Mouse (Mus musculus): ENCODE results near the gene 1700019N19Rik. TPM values are rescaled to one million over a fixed set of nuclear protein-coding genes. Genes with fewer than 3 reads are reported as not detected.

The 1700019N19Rik gene
- total and polyA plus RNA-seq, 2 experiments = not detected

- Histone ChIP-seq H3K36me3 (ENCODE audit: control insufficient read depth, insufficient read depth, low read length) (no peaks in the 10 kb centered on the region), H3K27me3 (ENCODE audit: control insufficient read depth, insufficient read depth, low read length) (no peaks in the 10 kb centered on the region), H3K4me1 (ENCODE audit: control insufficient read depth, insufficient read depth, low read length) (no peaks in the 10 kb centered on the region), H3K9ac (ENCODE audit: low read depth, low read length) (no peak overlapping the region), H3K27ac (replicated peaks; ENCODE audit: insufficient read depth, low read depth, low read length) (no peak overlapping the region), H3K4me3 (ENCODE audit: insufficient read depth, low read depth, low read length) (no peak overlapping the region), H3K79me2 (ENCODE audit: control insufficient read depth, insufficient read depth, low read length) (no peaks in the 10 kb centered on the region)
- no peak for DNase-seq (ENCODE audit: extremely low read depth, low read depth, low spot score)
- WGBS = 81% methylated on average over 2 of the region's 2 CpGs
- TF ChIP-seq CTCF (IDR thresholded peaks at IDR 0.05; ENCODE audit: low read depth, low read length) = no peak
These were observed 43.4 kb downstream of the 1700019N19Rik start for GRCm38 (mm10) chr19:58750822-58751221.

- H3K27me3 ChIP-seq (ENCODE audit: control insufficient read depth, insufficient read depth, low read length) = no peaks in the 10 kb centered on the region
- no peaks in the 10 kb centered on the region for H3K36me3 ChIP-seq (ENCODE audit: control insufficient read depth, insufficient read depth, low read length)
- DNase-seq (ENCODE audit: extremely low read depth, low read depth, low spot score) = no peak
- 82% methylated on average over 9 of the region's 9 CpGs for WGBS
- no peak for TF ChIP-seq CTCF (IDR thresholded peaks at IDR 0.05; ENCODE audit: low read depth, low read length)
- TF ChIP-seq POLR2A (IDR thresholded peaks at IDR 0.05; ENCODE audit: extremely low read depth, insufficient read depth, low read length) = no peak
- no peaks in the 10 kb centered on the region for H3K4me1 ChIP-seq (ENCODE audit: control insufficient read depth, insufficient read depth, low read length)
- H3K79me2 ChIP-seq (ENCODE audit: control insufficient read depth, insufficient read depth, low read length) = no peaks in the 10 kb centered on the region
- H3K4me3 ChIP-seq (ENCODE audit: insufficient read depth, low read depth, low read length) = no peak overlapping the region
- H3K27ac ChIP-seq (replicated peaks; ENCODE audit: insufficient read depth, low read depth, low read length) = no peak overlapping the region
- no peak overlapping the region for H3K9ac ChIP-seq (ENCODE audit: low read depth, low read length)
These were observed 46.7 kb downstream of the 1700019N19Rik start for GRCm38 (mm10) chr19:58747498-58748000.

GRCm38 (mm10) chr19:58743736-58744135, 50.5 kb downstream of the 1700019N19Rik start:
- no peaks in the 10 kb centered on the region for H3K36me3 ChIP-seq (ENCODE audit: control insufficient read depth, insufficient read depth, low read length)
- TF ChIP-seq POLR2A (IDR thresholded peaks at IDR 0.05; ENCODE audit: extremely low read depth, insufficient read depth, low read length) (no peak), CTCF (IDR thresholded peaks at IDR 0.05; ENCODE audit: low read depth, low read length) (no peak)
- H3K27ac ChIP-seq (replicated peaks; ENCODE audit: insufficient read depth, low read depth, low read length) = no peak overlapping the region
- H3K9ac ChIP-seq (ENCODE audit: low read depth, low read length) = no peak overlapping the region
- H3K4me3 ChIP-seq (ENCODE audit: insufficient read depth, low read depth, low read length) = no peak overlapping the region
- WGBS = 79% methylated on average over 4 of the region's 4 CpGs
- H3K79me2 ChIP-seq (ENCODE audit: control insufficient read depth, insufficient read depth, low read length) = no peaks in the 10 kb centered on the region
- DNase-seq (ENCODE audit: extremely low read depth, low read depth, low spot score) = no peak
- no peaks in the 10 kb centered on the region for H3K4me1 ChIP-seq (ENCODE audit: control insufficient read depth, insufficient read depth, low read length)
- no peaks in the 10 kb centered on the region for H3K27me3 ChIP-seq (ENCODE audit: control insufficient read depth, insufficient read depth, low read length)

DNA sequence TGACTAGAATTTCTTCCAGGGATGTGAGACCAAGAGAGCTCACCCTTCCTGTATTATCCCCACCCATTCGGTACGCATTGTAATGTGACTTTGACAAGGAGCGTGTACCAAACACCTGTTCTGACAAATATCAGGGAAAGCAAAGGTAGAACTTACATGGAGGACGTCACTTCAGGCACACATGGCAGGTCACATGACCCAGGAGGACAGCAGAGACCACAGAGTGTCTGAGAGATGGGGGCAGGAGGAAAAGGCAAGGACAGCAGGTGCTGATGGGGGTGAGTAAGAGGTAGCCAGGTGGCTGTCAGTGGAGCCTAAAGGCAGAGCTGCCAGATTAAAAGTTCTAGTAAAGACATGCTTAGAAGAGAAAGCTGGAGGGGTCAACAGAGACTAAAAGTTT, 51.5 kb downstream of the 1700019N19Rik start:
- no peak for DNase-seq (ENCODE audit: extremely low read depth, low read depth, low spot score)
- Histone ChIP-seq H3K4me3 (ENCODE audit: insufficient read depth, low read depth, low read length) (no peak overlapping the region), H3K27ac (replicated peaks; ENCODE audit: insufficient read depth, low read depth, low read length) (no peak overlapping the region), H3K9ac (ENCODE audit: low read depth, low read length) (no peak overlapping the region), H3K27me3 (ENCODE audit: control insufficient read depth, insufficient read depth, low read length) (no peaks in the 10 kb centered on the region), H3K4me1 (ENCODE audit: control insufficient read depth, insufficient read depth, low read length) (peaks cover 2% of the 10 kb centered on the region; the same call in 1 of the 2 replicates), H3K36me3 (ENCODE audit: control insufficient read depth, insufficient read depth, low read length) (no peaks in the 10 kb centered on the region), H3K79me2 (ENCODE audit: control insufficient read depth, insufficient read depth, low read length) (no peaks in the 10 kb centered on the region)
- TF ChIP-seq POLR2A (IDR thresholded peaks at IDR 0.05; ENCODE audit: extremely low read depth, insufficient read depth, low read length) (no peak), CTCF (IDR thresholded peaks at IDR 0.05; ENCODE audit: low read depth, low read length) (no peak)
- WGBS = 89% methylated on average over 4 of the region's 4 CpGs

GRCm38 (mm10) chr19:58741036-58741435, 53.2 kb downstream of the 1700019N19Rik start:
- Histone ChIP-seq H3K27ac (replicated peaks; ENCODE audit: insufficient read depth, low read depth, low read length) (no peak overlapping the region), H3K4me3 (ENCODE audit: insufficient read depth, low read depth, low read length) (no peak overlapping the region), H3K27me3 (ENCODE audit: control insufficient read depth, insufficient read depth, low read length) (no peaks in the 10 kb centered on the region), H3K36me3 (ENCODE audit: control insufficient read depth, insufficient read depth, low read length) (no peaks in the 10 kb centered on the region), H3K4me1 (ENCODE audit: control insufficient read depth, insufficient read depth, low read length) (peaks cover 2% of the 10 kb centered on the region; the same call in 1 of the 2 replicates), H3K79me2 (ENCODE audit: control insufficient read depth, insufficient read depth, low read length) (no peaks in the 10 kb centered on the region), H3K9ac (ENCODE audit: low read depth, low read length) (no peak overlapping the region)
- 83% methylated on average over 6 of the region's 6 CpGs for WGBS
- TF ChIP-seq POLR2A (IDR thresholded peaks at IDR 0.05; ENCODE audit: extremely low read depth, insufficient read depth, low read length) (no peak), CTCF (IDR thresholded peaks at IDR 0.05; ENCODE audit: low read depth, low read length) (no peak)
- DNase-seq (ENCODE audit: extremely low read depth, low read depth, low spot score) = no peak

- TF ChIP-seq CTCF (IDR thresholded peaks at IDR 0.05; ENCODE audit: low read depth, low read length) = no peak
- no peak for TF ChIP-seq POLR2A (IDR thresholded peaks at IDR 0.05; ENCODE audit: extremely low read depth, insufficient read depth, low read length)
- no peak overlapping the region for H3K27ac ChIP-seq (replicated peaks; ENCODE audit: insufficient read depth, low read depth, low read length)
- H3K79me2 ChIP-seq (ENCODE audit: control insufficient read depth, insufficient read depth, low read length) = no peaks in the 10 kb centered on the region
- peak; percentile 60 for DNase-seq (ENCODE audit: extremely low read depth, low read depth, low spot score)
- WGBS = 40% methylated on average over 4 of the region's 4 CpGs
- H3K4me1 ChIP-seq (ENCODE audit: control insufficient read depth, insufficient read depth, low read length) = peaks cover 2% of the 10 kb centered on the region; the same call in 1 of the 2 replicates
- no peaks in the 10 kb centered on the region for H3K36me3 ChIP-seq (ENCODE audit: control insufficient read depth, insufficient read depth, low read length)
- H3K4me3 ChIP-seq (ENCODE audit: insufficient read depth, low read depth, low read length) = no peak overlapping the region
- no peak overlapping the region for H3K9ac ChIP-seq (ENCODE audit: low read depth, low read length)
- H3K27me3 ChIP-seq (ENCODE audit: control insufficient read depth, insufficient read depth, low read length) = no peaks in the 10 kb centered on the region
These were observed 56.1 kb downstream of the 1700019N19Rik start for GRCm38 (mm10) chr19:58738111-58738510.

Other genes with a start within 250 kb of the 1700019N19Rik start
- 27.7 and 147 TPM in 2 replicates for gene Pnlip, start 142.0 kb downstream of the 1700019N19Rik start, total RNA-seq (2014; rRNA removed)
- gene Pnlip, start 142.0 kb downstream of the 1700019N19Rik start, polyA plus RNA-seq (2012; rRNA removed) = 0.25 TPM in 1 of 2 replicates, not detected in the other
- 5.9 and 43.8 TPM in 2 replicates for gene Pnliprp1, start 65.6 kb downstream of the 1700019N19Rik start, total RNA-seq (2014; rRNA removed)
- gene Pnliprp1, start 65.6 kb downstream of the 1700019N19Rik start, polyA plus RNA-seq (2012; rRNA removed) = 0.17 and 0.23 TPM in 2 replicates
- 1.8 and 7.8 TPM in 2 replicates for gene Pnliprp2, start 34.7 kb downstream of the 1700019N19Rik start, total RNA-seq (2014; rRNA removed)
- gene Pnliprp2, start 34.7 kb downstream of the 1700019N19Rik start, polyA plus RNA-seq (2012; rRNA removed) = not detected in 2 replicates
- gene Eno4, start 149.0 kb upstream of the 1700019N19Rik start, total RNA-seq (2014; rRNA removed) = not detected in 2 replicates
- 0.05 TPM in 1 of 2 replicates, not detected in the other for gene Eno4, start 149.0 kb upstream of the 1700019N19Rik start, polyA plus RNA-seq (2012; rRNA removed)
- gene Hspa12a, start 149.2 kb upstream of the 1700019N19Rik start, total RNA-seq (2014; rRNA removed) = 1.0 and 1.1 TPM in 2 replicates
- gene Hspa12a, start 149.2 kb upstream of the 1700019N19Rik start, polyA plus RNA-seq (2012; rRNA removed) = 0.93 and 1.1 TPM in 2 replicates